Mouse (Mus musculus): ENCODE data around the gene BC005624. TPM values are rescaled to one million over a fixed set of nuclear protein-coding genes. Genes with fewer than 3 reads are reported as not detected.
A peak's percentile ranks its signal among the peaks of the same experiment; 100 is the strongest.

BC005624 gene
- polyA plus RNA-seq, 1 experiment from 2014 or later: 53.5 TPM

DNA sequence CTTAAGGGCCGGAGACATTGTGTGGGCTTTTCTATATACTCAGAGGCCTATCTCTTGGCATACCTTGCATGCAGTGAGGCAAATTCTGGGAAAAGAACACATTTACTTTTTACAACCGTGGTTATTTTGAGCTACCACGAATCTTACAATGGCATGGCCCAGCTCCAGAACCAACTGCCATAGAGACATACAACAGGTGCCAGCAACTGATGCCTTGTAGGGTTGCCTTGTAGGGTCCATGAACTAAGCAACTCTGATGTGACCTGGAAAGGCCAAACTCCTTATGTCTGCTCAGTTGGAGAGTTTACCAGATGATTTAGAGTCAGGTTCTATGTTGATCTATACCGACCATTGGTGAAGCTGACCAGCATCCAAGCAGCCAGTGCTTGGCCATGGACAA, 12.9 kb upstream of the BC005624 start:
- no peaks in the 10 kb centered on the region for H3K27me3 ChIP-seq (replicated peaks; ENCODE audit: control insufficient read depth, insufficient read depth, low read length)
- no peak overlapping the region for H3K4me3 ChIP-seq (ENCODE audit: low read depth, low read length)
- H3K36me3 ChIP-seq (ENCODE audit: control insufficient read depth, insufficient read depth, low read length): no peaks in the 10 kb centered on the region
- H3K27ac ChIP-seq (ENCODE audit: low read depth, low read length): no peak overlapping the region
- DNase-seq (ENCODE audit: low spot score): no peak
- no peak for ATAC-seq (replicated peaks; ENCODE audit: low FRiP score)
- no peaks in the 10 kb centered on the region for H3K9me3 ChIP-seq (ENCODE audit: control insufficient read depth, low read length)
- WGBS: 90% methylated on average over 4 of the region's 4 CpGs
- no peak overlapping the region for H3K4me2 ChIP-seq
- no peak overlapping the region for H3K9ac ChIP-seq (ENCODE audit: low read depth, low read length)
- no peaks in the 10 kb centered on the region; the same call in 1 of the 2 replicates for H3K4me1 ChIP-seq (replicated peaks; ENCODE audit: control insufficient read depth, insufficient read depth, low read length)

DNA sequence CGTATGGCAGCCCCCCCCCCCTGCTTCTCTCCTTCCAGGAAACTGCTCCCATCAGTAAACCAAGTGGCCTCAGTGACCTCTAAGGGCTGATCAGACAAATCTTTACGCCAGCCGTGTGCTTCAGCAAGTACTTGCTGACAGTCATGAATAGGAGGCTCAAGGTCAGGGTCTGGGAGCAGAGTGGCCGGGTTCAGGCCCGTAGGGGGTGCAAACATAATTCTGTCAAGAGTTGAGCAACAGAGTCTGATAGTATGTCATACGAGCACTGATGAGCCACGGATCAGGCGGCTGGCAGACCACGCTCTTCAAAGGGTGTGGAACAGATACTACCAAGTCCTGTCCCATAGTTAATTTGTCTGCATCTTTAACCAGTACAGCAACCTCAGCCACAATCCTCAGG, 8.2 kb upstream of the BC005624 start:
- H3K36me3 ChIP-seq (ENCODE audit: control insufficient read depth, insufficient read depth, low read length): no peaks in the 10 kb centered on the region
- no peak overlapping the region for H3K4me2 ChIP-seq
- no peak overlapping the region for H3K4me3 ChIP-seq (ENCODE audit: low read depth, low read length)
- peaks cover 5% of the 10 kb centered on the region for H3K4me1 ChIP-seq (replicated peaks; ENCODE audit: control insufficient read depth, insufficient read depth, low read length)
- no peak overlapping the region for H3K27ac ChIP-seq (ENCODE audit: low read depth, low read length)
- 78% methylated on average over 9 of the region's 9 CpGs for WGBS
- ATAC-seq (replicated peaks; ENCODE audit: low FRiP score): no peak
- no peaks in the 10 kb centered on the region for H3K9me3 ChIP-seq (ENCODE audit: control insufficient read depth, low read length)
- H3K9ac ChIP-seq (ENCODE audit: low read depth, low read length): no peak overlapping the region
- H3K27me3 ChIP-seq (replicated peaks; ENCODE audit: control insufficient read depth, insufficient read depth, low read length): no peaks in the 10 kb centered on the region
- DNase-seq (ENCODE audit: low spot score): no peak

DNA sequence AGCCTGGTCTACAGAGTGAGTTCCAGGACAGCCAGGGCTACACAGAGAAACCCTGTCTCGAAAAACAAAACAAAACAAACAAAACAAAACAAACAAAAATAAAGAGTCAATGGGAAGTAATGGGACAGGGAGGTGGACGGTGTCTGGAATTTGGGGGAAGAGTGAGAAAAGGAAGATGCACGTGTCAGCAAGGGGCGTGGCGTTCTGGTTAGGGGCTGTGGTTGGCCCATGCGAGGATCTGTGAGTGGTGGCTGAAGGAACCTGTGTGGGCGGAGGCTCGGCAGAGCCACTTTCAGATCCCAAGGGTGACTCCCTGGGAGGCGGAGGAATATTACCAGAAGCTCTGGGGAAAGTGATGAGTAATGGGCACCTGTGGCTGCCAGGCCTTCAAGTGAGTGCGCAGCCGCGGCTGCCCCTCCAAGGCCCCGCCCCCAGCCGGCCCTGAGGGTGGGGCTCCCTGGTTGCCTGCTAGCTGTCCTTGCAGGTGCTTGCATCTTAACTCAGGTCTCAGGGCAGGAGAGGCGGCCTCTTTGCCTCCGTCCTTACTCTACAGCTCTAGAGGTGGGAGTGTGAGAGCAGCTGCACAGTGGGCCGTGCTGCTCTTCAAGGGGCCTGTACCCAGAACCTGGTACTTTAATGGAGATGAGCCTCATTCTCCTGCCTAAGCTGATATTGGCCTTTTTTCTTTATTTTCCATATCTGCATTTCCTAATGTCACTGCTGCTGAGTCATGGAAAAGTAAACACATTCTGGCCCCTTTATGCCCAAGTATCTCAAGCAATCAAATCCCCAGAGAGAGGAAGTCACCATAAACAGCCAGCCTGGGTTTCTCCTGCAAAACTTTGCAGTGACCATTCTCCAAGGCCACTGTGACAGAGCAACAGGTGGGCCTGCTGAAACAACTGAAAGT, 3.4 kb upstream of the BC005624 start:
- H3K27ac ChIP-seq (ENCODE audit: low read depth, low read length): no peak overlapping the region
- no peak overlapping the region for H3K4me3 ChIP-seq (ENCODE audit: low read depth, low read length)
- peak overlapping the region; percentile 56 for H3K4me2 ChIP-seq
- H3K4me1 ChIP-seq (replicated peaks; ENCODE audit: control insufficient read depth, insufficient read depth, low read length): peaks cover 18% of the 10 kb centered on the region
- no peaks in the 10 kb centered on the region for H3K36me3 ChIP-seq (ENCODE audit: control insufficient read depth, insufficient read depth, low read length)
- H3K27me3 ChIP-seq (replicated peaks; ENCODE audit: control insufficient read depth, insufficient read depth, low read length): no peaks in the 10 kb centered on the region
- WGBS: 23% methylated on average over 17 of the region's 17 CpGs
- no peaks in the 10 kb centered on the region for H3K9me3 ChIP-seq (ENCODE audit: control insufficient read depth, low read length)
- peak; percentile 54 for DNase-seq (ENCODE audit: low spot score)
- ATAC-seq (replicated peaks; ENCODE audit: low FRiP score): no peak
- peak overlapping the region; percentile 42; the same call in 1 of the 2 replicates for H3K9ac ChIP-seq (ENCODE audit: low read depth, low read length)

DNA sequence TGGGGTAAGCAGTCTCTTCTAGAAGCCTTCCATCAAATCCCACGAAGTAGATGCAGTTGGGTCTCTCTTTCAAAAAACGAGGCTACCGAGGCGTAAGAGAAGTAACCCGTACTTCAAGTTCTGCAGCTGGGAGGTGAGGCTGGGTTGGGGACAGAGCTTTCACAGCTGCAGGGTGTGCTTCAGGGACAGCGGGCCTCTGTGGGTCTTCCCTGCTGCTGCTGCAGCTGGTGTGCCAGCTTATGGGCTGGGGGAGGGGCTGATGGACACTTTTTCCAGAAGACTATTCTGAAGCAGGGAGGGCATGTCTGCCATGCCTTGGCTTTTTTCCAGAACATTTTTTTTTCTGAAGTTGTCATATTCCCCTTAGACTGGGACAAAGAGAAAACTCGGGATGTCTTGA, 1.0 kb upstream of the BC005624 start:
- 57% methylated on average over 7 of the region's 7 CpGs for WGBS
- Histone ChIP-seq H3K27ac (ENCODE audit: low read depth, low read length) (no peak overlapping the region), H3K4me1 (replicated peaks; ENCODE audit: control insufficient read depth, insufficient read depth, low read length) (peaks cover 18% of the 10 kb centered on the region)

DNA sequence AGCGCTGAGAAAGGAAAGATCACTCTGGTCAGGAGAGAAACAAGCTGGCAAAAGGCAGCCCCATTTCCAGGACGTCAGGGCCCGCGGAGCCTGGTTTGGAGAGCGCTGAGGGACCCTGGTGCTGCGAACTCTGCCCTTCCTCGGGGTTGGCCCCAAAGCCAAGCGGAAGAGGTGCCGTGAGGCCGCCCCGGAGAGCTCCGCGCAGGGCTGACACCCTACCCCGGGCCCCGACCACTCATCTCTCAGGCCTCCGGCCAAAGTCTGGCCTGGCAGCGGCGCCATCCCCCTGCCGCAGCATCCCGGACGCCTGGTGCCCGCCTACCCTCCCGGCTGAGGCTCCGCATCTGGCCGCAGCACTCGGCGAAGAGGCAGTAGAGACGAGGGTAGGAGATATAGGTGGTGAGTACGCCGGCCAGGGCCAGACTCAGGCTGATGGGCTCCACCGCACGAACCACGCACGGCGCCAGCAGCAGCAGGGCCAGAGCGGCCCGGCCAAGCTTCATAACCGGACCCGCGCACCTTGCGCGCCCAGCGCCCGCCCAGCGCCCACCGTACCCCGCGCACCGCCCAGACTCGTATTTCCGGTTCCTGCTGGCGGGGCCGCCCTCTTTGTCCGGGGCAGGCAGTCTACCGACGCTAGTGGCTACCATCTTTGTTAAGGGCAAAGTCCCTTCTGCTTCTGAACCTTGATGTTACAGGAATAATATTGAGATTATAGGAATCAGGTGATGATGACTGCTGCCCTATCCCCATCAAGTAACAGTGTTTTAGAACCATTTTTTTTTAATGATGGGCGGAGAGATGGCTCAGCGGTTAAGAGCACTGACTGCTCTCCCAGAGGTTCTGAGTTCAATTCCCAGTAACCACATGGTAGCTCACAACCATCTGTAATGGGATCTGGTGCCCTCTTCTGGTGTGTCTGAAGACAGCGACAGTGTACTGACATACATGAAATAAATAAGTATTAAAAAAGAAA, 14.4 kb downstream of the BC005624 start, which contains the start of gene Tor1a:
TSS of gene Tor1a (minus strand) at position 582 of the 976 bp plus-strand sequence.
- H3K4me2 ChIP-seq: peak within 1 kb of the TSS; percentile 98
- peaks cover 14% of the 10 kb centered on the region for H3K36me3 ChIP-seq (ENCODE audit: control insufficient read depth, insufficient read depth, low read length)
- DNase-seq (ENCODE audit: low spot score) (peak; percentile 93), ATAC-seq (replicated peaks; ENCODE audit: low FRiP score) (peak; percentile 94)
- H3K9me3 ChIP-seq (ENCODE audit: control insufficient read depth, low read length): no peaks in the 10 kb centered on the region
- no peaks in the 10 kb centered on the region for H3K27me3 ChIP-seq (replicated peaks; ENCODE audit: control insufficient read depth, insufficient read depth, low read length)
- 2% methylated on average over 58 of the region's 59 CpGs for WGBS
- peak within 1 kb of the TSS; percentile 98 for H3K9ac ChIP-seq (ENCODE audit: low read depth, low read length)
- H3K4me1 ChIP-seq (replicated peaks; ENCODE audit: control insufficient read depth, insufficient read depth, low read length): peaks cover 9% of the 10 kb centered on the region
- peak within 1 kb of the TSS; percentile 70 for H3K27ac ChIP-seq (ENCODE audit: low read depth, low read length)
- H3K4me3 ChIP-seq (ENCODE audit: low read depth, low read length): peak within 1 kb of the TSS; percentile 99

More for the DNA sequence above, 1.0 kb upstream of the BC005624 start:
- peak overlapping the region; percentile 95 for H3K4me3 ChIP-seq (ENCODE audit: low read depth, low read length)
- H3K4me2 ChIP-seq: peak overlapping the region; percentile 93
- H3K9ac ChIP-seq (ENCODE audit: low read depth, low read length): peak overlapping the region; percentile 78
- DNase-seq (ENCODE audit: low spot score): no peak
- no peaks in the 10 kb centered on the region for H3K9me3 ChIP-seq (ENCODE audit: control insufficient read depth, low read length)
- peaks cover 7% of the 10 kb centered on the region; the same call in 1 of the 2 replicates for H3K36me3 ChIP-seq (ENCODE audit: control insufficient read depth, insufficient read depth, low read length)
- no peaks in the 10 kb centered on the region for H3K27me3 ChIP-seq (replicated peaks; ENCODE audit: control insufficient read depth, insufficient read depth, low read length)
- no peak for ATAC-seq (replicated peaks; ENCODE audit: low FRiP score)

DNA sequence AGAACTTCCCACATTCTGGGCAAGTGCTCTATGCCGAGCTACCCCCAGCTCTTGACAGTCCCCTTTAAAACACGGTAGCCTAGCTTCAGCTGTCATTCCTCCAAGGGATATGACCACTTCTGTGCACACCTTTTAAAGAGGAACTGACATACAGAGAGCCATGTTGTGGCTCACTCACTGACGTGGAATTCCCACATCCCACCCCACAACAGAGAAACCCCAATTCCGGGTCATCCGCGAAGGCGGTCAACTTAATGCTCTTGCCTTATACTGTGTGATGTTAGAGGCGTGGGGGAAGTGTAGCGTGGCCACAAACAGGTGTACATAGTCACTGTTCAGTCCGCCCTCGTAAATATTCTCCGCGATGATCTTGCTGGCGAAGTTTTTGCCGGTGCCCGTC, 15.2 kb downstream of the BC005624 start:
- Histone ChIP-seq H3K4me2 (peak overlapping the region; percentile 98), H3K36me3 (ENCODE audit: control insufficient read depth, insufficient read depth, low read length) (peaks cover 20% of the 10 kb centered on the region; the same call in 1 of the 2 replicates), H3K9me3 (ENCODE audit: control insufficient read depth, low read length) (no peaks in the 10 kb centered on the region), H3K9ac (ENCODE audit: low read depth, low read length) (peak overlapping the region; percentile 98), H3K4me3 (ENCODE audit: low read depth, low read length) (peak overlapping the region; percentile 99), H3K27me3 (replicated peaks; ENCODE audit: control insufficient read depth, insufficient read depth, low read length) (no peaks in the 10 kb centered on the region), H3K27ac (ENCODE audit: low read depth, low read length) (peak overlapping the region; percentile 70; the same call in 1 of the 2 replicates), H3K4me1 (replicated peaks; ENCODE audit: control insufficient read depth, insufficient read depth, low read length) (peaks cover 13% of the 10 kb centered on the region)
- WGBS: 14% methylated on average over 16 of the region's 16 CpGs
- ATAC-seq (replicated peaks; ENCODE audit: low FRiP score): 0 out of 2 replicates have a peak, but pooled peaks have one; percentile 26
- no peak for DNase-seq (ENCODE audit: low spot score)

DNA sequence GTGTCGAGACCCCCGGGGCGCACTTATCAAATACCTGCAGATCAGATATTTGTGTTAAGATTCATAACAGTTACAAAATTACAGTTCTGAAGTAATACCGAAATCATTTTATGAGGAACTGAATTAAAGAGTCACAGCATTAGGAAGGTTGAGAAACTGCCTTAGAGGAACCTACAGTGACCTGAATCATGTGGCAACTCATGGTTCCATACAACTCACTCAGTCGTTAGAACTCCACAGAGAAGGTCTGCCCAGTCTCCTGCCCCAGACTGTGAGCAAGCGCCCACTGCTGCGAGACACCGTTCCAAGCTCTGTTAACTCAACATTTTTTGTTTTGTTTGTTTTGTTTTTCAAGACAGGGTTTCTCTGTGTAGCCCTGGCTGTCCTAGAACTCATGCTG, 16.4 kb downstream of the BC005624 start:
- 90% methylated on average over 8 of the region's 8 CpGs for WGBS
- H3K4me1 ChIP-seq (replicated peaks; ENCODE audit: control insufficient read depth, insufficient read depth, low read length): peaks cover 13% of the 10 kb centered on the region
- no peak overlapping the region for H3K4me3 ChIP-seq (ENCODE audit: low read depth, low read length)
- no peaks in the 10 kb centered on the region for H3K27me3 ChIP-seq (replicated peaks; ENCODE audit: control insufficient read depth, insufficient read depth, low read length)
- peak overlapping the region; percentile 98 for H3K4me2 ChIP-seq
- no peaks in the 10 kb centered on the region for H3K9me3 ChIP-seq (ENCODE audit: control insufficient read depth, low read length)
- peaks cover 28% of the 10 kb centered on the region for H3K36me3 ChIP-seq (ENCODE audit: control insufficient read depth, insufficient read depth, low read length)
- DNase-seq (ENCODE audit: low spot score) (no peak), ATAC-seq (replicated peaks; ENCODE audit: low FRiP score) (no peak)
- H3K27ac ChIP-seq (ENCODE audit: low read depth, low read length): no peak overlapping the region
- H3K9ac ChIP-seq (ENCODE audit: low read depth, low read length): no peak overlapping the region

DNA sequence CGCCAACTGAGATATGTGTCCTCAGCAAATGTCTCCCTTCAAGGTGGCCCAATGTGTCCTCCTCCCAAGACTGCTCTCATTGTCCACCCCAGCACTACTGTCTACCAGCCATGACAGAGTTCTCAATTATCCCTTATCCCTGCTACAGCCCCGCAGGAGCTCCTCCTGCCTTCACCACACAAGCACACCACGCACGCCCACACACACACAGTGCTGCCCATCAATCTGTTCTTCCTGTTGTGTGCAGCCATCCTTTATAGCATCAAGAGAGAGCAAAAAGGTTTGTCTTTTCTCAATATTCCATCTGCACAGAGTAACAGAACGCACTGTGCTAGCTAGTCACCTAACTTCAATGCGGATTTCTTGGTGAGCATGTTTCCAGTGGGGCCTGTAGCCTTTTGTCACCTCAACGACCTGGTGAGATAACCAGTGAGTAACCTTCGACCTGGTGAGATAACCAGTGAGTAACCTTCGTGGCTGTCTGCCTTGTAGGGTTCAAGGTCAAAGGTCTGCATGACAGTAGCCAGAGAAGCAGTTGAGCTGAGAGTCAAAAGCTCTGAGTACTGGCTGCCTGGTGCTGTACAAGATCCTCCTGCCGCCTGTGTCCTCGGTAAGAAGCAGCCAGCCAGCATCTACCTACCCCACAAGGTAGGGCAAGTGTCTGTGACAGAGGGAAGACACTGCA, 19.3 kb downstream of the BC005624 start:
- no peak for DNase-seq (ENCODE audit: low spot score)
- WGBS: 80% methylated on average over 11 of the region's 11 CpGs
- Histone ChIP-seq H3K4me1 (replicated peaks; ENCODE audit: control insufficient read depth, insufficient read depth, low read length) (peaks cover 19% of the 10 kb centered on the region), H3K36me3 (ENCODE audit: control insufficient read depth, insufficient read depth, low read length) (peaks cover 47% of the 10 kb centered on the region), H3K27me3 (replicated peaks; ENCODE audit: control insufficient read depth, insufficient read depth, low read length) (no peaks in the 10 kb centered on the region), H3K4me2 (no peak overlapping the region), H3K4me3 (ENCODE audit: low read depth, low read length) (no peak overlapping the region), H3K9me3 (ENCODE audit: control insufficient read depth, low read length) (no peaks in the 10 kb centered on the region), H3K9ac (ENCODE audit: low read depth, low read length) (no peak overlapping the region), H3K27ac (ENCODE audit: low read depth, low read length) (no peak overlapping the region)
- ATAC-seq (replicated peaks; ENCODE audit: low FRiP score): no peak
